ENCODE assay signal across 27 mouse cellular contexts in the genomic region with DNA sequence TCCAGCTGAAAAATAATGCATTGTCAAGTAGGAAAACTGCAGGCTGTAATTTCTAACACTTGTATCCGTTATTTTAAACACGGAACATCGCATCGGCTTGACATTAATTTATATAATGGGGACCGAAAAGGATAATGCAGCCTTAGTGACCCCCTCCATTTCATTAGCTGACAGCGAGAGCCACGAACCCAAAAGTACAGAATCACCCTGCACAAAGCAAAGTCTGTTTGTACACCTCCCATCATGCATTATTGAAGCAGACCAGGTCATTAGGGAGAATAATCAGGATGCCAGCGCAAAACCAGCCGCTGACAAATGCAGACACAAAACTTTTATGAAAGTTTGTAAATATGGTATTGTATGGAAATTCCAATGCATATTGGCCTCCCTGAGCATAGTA.
"Had no signal": no experiment of that assay in that cellular context is flagged by ENCODE, and none has a peak within 500 bp of the region (broad histone marks: within the 10 kb centered on the region; RNA-seq: fewer than 3 reads in every experiment).

No protein-coding gene starts in this region.

- ATAC-seq: hindbrain, embryonic 16.5 days; inflammation-experienced regulatory T-cells, adult 6 months; intestine, embryonic 15.5 days; intestine, postnatal 0 days; liver, embryonic 12.5 days had no signal

- H3K9ac ChIP-seq: heart, embryonic 12.5 days; hindbrain, embryonic 12.5 days; hindbrain, embryonic 14.5 days; intestine, embryonic 15.5 days; kidney, embryonic 15.5 days; limb, embryonic 13.5 days; limb, embryonic 15.5 days; liver, embryonic 12.5 days had no signal

- H3K4me3 ChIP-seq: gastrocnemius, adult 2 months; heart, embryonic 10.5 days; heart, embryonic 12.5 days; hindbrain, embryonic 10.5 days; hindbrain, embryonic 12.5 days; intestine, embryonic 15.5 days; kidney, embryonic 15.5 days; limb, embryonic 13.5 days; limb, embryonic 15.5 days; liver, embryonic 12.5 days had no signal

- H3K9me3 ChIP-seq: heart, embryonic 10.5 days; heart, embryonic 12.5 days; hindbrain, embryonic 10.5 days; hindbrain, embryonic 12.5 days; intestine, embryonic 15.5 days; kidney, embryonic 15.5 days; limb, embryonic 13.5 days; limb, embryonic 15.5 days; liver, embryonic 12.5 days had no signal

- H3K4me2 ChIP-seq: heart, embryonic 12.5 days; hindbrain, embryonic 12.5 days; hindbrain, embryonic 14.5 days; intestine, embryonic 15.5 days; kidney, embryonic 15.5 days; limb, embryonic 13.5 days; limb, embryonic 15.5 days; liver, embryonic 12.5 days had no signal

- H3K36me3 ChIP-seq: heart, embryonic 10.5 days; heart, embryonic 12.5 days; hindbrain, embryonic 10.5 days; hindbrain, embryonic 12.5 days; intestine, embryonic 15.5 days; kidney, embryonic 15.5 days; limb, embryonic 13.5 days; limb, embryonic 15.5 days; liver, embryonic 12.5 days had no signal

- H3K27me3 ChIP-seq: heart, embryonic 12.5 days; hindbrain, embryonic 12.5 days; intestine, embryonic 15.5 days; kidney, embryonic 15.5 days; limb, embryonic 13.5 days; limb, embryonic 15.5 days; liver, embryonic 12.5 days had no signal

- H3K27ac ChIP-seq: gastrocnemius, adult 2 months; heart, embryonic 10.5 days; hindbrain, embryonic 10.5 days; hindbrain, embryonic 12.5 days; hindbrain, embryonic 14.5 days; intestine, embryonic 15.5 days; kidney, embryonic 15.5 days; kidney, postnatal 0 days; limb, embryonic 13.5 days; limb, embryonic 15.5 days; liver, embryonic 12.5 days had no signal

- DNase-seq: gastrocnemius, adult 2 months; gastrocnemius, postnatal 10 days; gastrocnemius, postnatal 25 days; heart, adult 18-20 months; heart, postnatal 10 days; heart, postnatal 4 days; kidney, adult 18-20 months; kidney, adult 9 months; kidney, postnatal 14 days; kidney, postnatal 36 days; layer of hippocampus, adult 9-11 months; layer of hippocampus, postnatal 36 days; left cerebral cortex, postnatal 4 days had no signal

- H3K4me1 ChIP-seq: heart, embryonic 10.5 days; heart, embryonic 12.5 days; hindbrain, embryonic 10.5 days; hindbrain, embryonic 12.5 days; intestine, embryonic 15.5 days; kidney, embryonic 15.5 days; limb, embryonic 15.5 days; liver, embryonic 12.5 days had no signal
